Mouse (Mus musculus) ES-Bruce4 (cell line): Measurements from ENCODE around the gene BC017158.

Experiments used
- CTCF ChIP-seq: IDR thresholded peaks from one replicate; pipeline ENCODE4 v1.8.1; 2011; ENCODE audit warnings: low read depth, low read length
- EP300 ChIP-seq: IDR thresholded peaks from 2 replicates; pipeline ENCODE4 v1.6.1; 2011; ENCODE audit warnings: low read depth, low read length; ENCODE audit not compliant: insufficient read depth
- POLR2A ChIP-seq: IDR thresholded peaks from one replicate; pipeline ENCODE4 v1.8.1; 2011; ENCODE audit warnings: low read length; ENCODE audit not compliant: insufficient read depth

DNA sequence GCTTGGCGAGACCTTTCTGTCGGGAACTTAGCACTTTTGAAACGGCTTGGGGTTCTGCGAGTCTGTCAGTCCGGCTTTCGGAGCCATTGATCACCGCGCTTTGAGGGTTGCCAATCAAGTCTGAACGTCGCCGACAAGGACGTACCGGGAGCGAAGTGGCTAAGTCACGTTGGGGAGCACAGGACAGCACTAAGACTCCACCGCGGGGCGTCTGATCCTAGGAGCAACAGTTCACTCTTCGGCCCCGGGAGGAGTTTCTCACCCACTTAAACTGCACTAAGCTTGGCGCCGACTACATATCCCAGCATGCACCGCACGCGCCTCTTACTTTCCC, 60.4 kb downstream of the BC017158 start:
- no peak for TF ChIP-seq CTCF
- no peak for TF ChIP-seq POLR2A
- TF ChIP-seq EP300, result no peak
